Mouse (Mus musculus): ENCODE results near the gene Sap18b.
"Not testable (repeated sequence)": the region's sequence is repeated elsewhere in the genome, so short reads cannot be mapped to it uniquely, and the experiment has no call there.

Sap18b gene

GRCm38 (mm10) chr8:95825162-95825561 is at the start of gene Sap18b:
Sap18b (plus strand) TSS chr8:95825346.
- not testable (repeated sequence) for DNase-seq (ENCODE audit: low read depth)

DNA sequence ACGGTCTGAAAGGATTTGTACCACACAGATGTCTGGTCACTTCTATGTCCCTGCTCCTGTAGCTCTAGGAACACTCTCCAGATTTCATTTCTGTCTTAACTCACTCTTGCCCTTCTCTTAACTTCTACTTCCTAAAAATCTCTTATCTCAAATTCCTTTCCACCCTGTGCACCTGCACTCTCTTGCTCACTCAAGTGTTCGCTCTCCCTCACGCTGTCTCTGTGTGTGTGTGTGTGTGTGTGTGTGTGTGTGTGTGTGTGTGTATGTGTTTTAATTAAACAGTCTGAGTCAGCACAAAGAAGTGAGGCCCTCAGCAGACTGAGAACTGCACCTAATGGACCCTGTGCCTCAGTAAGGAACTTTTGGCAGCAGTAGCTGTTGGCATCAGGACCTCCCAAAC is 44.1 kb upstream of the Sap18b start:
- no peak for DNase-seq (ENCODE audit: low read depth)

DNA sequence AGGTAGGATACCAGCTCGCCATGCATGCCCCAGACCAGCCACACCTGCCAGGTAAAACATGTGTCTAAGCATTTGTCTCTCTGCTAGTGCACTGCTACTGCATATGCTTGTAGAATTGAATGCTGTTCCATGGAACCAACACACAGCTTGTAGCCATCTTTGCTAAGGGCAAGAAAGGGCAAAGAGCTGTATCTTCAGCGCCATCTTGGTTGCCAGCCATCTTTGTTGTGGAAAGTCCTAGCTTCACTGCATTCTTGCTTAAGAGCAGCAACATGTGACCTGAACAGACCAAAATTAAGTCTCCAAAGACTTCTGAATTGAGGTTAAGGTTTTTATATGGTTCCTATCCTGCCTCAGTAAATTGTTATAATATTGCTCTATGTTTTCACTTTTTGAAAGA is 43.4 kb upstream of the Sap18b start:
- DNase-seq (ENCODE audit: low read depth): no peak

GRCm38 (mm10) chr8:95782628-95783027 is 42.5 kb upstream of the Sap18b start:
- no peak for DNase-seq (ENCODE audit: low read depth)

GRCm38 (mm10) chr8:95785591-95785990 is 39.6 kb upstream of the Sap18b start:
- DNase-seq (ENCODE audit: low read depth): no peak

DNA sequence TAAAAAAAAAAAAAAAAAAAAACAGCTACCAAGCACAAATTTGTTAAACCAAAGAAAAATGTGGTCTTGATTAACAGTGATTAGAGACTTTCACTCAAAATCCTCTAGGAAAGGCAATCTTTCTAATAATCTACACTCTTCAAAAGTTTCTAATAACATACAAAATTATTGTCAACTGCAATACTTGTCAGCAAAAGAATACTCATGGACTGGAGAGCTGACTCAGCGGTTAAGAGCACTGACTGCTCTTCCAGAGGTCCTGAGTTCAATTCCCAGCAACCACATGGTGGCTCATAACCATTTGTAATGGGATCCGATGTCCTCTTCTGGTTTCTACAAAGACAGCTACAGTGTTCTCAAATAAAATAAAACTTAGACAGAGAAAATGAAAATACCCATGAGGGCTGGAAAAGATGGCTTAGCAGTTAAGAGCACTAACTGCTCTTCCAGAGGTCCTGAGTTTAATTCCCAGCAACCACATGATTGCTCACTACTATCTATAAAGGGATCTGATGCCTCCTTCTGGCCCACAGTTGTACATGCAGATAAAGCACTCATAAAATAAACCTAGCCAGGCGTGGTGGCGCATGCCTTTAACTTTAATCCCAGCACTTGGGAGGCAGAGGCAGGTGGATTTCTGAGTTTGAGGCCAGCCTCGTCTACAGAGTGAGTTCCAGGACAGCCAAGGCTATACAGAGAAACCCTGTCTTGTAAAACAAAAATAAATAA is 29.6 kb upstream of the Sap18b start:
- DNase-seq (ENCODE audit: low read depth): not testable (repeated sequence)

- DNase-seq (ENCODE audit: low read depth): no peak
Measured at GRCm38 (mm10) chr8:95799117-95799516, 26.0 kb upstream of the Sap18b start.

DNA sequence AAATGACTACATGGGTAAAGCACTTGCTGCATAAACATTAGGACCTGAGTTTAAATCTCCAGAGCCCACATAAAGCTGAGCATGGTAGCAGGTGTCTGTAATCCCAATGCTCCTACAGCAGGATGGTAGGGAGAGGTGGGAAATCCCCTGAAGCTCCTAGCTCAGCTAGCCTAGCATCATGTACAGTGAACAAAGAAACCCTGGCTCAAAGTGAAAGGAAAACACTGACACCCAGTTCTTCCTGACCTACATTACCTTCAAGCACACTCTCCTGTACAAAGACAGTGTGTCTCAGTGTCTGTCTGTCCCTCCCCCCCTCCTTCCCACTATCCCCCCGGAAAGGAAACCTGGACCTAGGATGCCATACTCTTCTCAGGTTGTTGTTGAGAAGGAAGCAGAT is 25.3 kb upstream of the Sap18b start:
- DNase-seq (ENCODE audit: low read depth): no peak

DNA sequence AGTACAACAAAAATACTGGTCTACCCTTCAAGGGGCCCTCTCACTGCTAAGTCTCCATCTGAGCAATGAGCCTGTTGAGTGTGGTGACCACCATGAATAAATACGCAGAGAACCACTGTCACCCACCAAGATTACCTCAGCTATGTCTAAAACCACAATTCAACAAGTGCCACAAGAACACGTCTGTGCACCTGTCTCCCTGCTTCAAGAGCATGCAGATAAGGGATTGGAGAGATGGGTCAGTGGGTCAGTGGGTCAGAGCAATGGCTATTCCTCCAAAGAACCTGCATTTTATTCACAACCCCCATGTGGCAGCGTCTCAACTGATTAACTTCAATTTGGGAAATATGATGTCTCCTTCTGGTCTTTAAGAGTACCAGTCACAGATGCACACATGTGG is 24.8 kb upstream of the Sap18b start:
- no peak for DNase-seq (ENCODE audit: low read depth)

DNA sequence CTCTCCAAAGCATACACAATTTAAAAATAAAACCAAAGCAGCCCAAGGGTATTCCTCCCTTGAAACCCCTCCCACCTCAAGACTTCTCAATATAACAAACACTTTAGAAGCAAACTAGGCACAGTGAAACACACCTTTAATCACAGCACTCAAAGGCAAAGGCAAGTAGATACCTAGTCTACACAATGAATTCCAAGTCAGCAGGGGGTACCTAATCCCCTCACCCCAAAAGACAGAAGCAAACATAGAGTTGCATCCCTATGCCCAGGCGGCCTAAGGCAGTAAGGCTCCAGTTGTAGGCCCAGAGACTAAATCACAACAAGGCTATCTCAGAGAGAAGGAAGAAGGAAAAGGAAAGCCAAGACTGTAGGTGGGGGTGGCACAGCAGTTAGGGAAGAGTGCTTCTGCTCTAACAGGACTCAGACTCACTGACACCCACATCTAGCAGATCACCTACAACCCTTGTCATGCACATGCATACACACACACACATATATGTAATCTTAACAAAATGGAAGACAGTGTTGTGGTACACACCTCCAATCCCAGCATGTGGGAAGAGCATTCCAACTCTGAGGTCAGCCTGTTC is 23.6 kb upstream of the Sap18b start:
- DNase-seq (ENCODE audit: low read depth): no peak

GRCm38 (mm10) chr8:95802231-95802630 is 22.9 kb upstream of the Sap18b start:
- DNase-seq (ENCODE audit: low read depth): no peak

DNA sequence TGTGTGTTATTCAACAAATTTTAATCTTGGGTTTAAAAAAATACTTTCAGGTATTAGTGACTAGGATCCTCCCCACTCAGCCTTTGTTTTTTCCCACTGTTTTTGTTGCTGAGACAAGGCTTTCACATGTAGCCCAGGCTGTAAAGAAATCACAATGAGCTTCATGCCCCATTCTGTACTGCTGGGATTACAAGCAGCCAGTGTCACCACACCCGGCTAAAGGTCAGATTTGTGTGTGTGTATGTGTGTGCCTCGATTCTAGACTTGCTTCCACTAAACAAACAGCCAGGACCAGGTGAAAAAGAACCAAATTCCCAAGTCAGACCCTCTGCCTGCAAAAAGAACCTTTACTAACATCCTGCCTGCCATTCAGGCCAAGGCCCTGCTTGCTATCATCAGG is 19.7 kb upstream of the Sap18b start:
- no peak for DNase-seq (ENCODE audit: low read depth)

- no peak for DNase-seq (ENCODE audit: low read depth)
Measured at GRCm38 (mm10) chr8:95806461-95807191, 18.5 kb upstream of the Sap18b start.

DNA sequence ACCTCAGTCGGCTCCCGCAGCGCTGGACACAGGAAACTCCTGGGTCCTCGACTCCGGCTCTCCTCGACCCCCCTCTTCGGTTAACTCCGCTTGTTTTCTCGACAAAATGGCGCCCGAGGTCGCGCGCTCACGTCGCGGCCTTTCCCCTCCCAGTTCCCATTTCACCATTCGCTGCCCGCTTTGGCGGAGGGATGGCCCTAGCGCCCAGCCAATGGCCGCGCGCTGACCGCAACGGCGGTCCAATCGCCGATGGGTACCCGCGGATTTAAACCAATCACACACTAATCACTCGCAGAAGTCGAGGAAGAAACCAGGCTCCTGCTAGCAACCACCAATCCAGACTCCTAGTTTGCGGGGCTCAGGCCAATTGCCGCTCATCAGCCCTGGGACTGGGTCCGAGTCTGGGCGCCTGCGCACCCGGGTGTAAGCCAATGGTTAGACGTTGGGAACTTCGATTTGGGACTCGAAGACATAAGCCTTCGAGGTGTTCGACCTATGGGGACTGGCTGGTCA is 17.8 kb upstream of the Sap18b start, which contains the start of gene Cnot1:
Gene Cnot1, minus strand, starts transcription at position 134 of the 513 bp plus-strand sequence.
- peak; percentile 93 for DNase-seq (ENCODE audit: low read depth)

GRCm38 (mm10) chr8:95807861-95808260 is 17.3 kb upstream of the Sap18b start:
- peak; percentile 95 for DNase-seq (ENCODE audit: low read depth)

GRCm38 (mm10) chr8:95808631-95809030 is 16.5 kb upstream of the Sap18b start:
- no peak for DNase-seq (ENCODE audit: low read depth)

GRCm38 (mm10) chr8:95809116-95809515 is 16.0 kb upstream of the Sap18b start:
- DNase-seq (ENCODE audit: low read depth): no peak

DNA sequence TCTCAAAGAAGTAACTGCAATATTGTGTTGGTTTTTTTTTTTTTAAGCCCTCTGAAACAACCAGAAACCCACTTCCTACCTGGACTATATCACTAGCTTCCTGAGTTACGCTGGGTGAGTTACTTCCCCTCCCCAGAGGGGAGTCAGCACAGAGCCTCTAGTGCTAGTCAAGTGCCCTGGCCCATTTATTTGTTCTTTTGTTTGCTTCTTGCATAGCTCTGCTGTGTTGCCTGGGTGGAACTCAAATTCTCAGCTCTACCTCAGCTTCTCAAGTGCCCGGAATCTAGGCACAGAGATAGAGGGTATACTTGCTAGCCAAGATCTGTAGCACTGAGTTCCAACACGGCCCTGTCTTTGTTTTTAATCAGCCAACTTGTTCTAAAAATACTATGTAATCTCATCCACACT is 15.0 kb upstream of the Sap18b start:
- DNase-seq (ENCODE audit: low read depth): no peak

DNA sequence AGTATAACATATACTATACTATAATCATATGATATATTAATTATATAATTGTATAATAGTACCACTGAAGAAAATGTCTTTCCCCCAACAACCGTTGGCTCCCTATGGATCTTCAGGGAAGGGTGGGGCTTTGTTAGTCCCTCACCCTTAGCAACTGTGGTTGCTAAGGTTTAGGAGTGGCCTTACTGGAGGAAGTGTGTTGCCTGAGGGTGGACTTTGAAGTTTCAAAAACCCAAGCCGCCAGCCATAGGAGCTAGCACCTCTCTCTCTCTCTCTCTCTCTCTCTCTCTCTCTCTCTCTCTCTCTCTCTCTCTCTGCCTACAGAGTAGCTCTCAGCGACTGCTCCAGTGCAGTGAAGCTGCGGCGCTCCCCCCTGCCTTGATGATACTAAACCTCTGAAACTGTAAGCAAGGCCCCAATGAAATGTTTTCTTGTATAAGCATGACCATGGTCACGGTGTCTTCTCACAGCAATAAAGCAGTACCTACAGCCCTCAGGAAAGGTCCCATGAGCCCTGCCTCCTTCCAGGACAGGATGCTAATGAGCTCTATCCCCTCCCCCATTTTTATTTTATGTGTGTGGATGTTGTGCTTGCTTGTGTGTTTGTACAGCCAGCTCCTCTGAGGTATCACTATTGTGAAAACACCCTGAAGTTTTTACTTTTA is 9.0 kb upstream of the Sap18b start:
- DNase-seq (ENCODE audit: low read depth): no peak

- DNase-seq (ENCODE audit: low read depth): no peak
Measured at GRCm38 (mm10) chr8:95817597-95817996, 7.5 kb upstream of the Sap18b start.

DNA sequence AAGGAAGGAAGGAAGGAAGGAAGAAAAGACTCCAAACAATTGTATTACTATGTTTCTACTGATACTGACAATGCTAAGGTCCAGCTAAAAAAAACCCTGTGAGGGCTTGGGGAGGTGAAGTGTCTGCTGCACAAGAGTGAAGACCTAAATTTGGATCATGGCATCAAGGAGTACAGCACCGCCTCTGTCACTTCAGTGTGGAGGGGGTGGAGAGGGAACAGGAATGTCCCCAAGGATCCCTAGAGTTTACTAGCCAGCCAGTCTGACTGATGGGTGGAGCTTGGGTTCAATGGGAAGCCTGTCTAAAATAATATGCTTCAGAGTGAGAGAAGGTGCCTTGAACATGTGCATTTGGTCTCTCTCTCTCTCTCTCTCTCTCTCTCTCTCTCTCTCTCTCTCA is 6.9 kb upstream of the Sap18b start:
- no peak for DNase-seq (ENCODE audit: low read depth)

DNA sequence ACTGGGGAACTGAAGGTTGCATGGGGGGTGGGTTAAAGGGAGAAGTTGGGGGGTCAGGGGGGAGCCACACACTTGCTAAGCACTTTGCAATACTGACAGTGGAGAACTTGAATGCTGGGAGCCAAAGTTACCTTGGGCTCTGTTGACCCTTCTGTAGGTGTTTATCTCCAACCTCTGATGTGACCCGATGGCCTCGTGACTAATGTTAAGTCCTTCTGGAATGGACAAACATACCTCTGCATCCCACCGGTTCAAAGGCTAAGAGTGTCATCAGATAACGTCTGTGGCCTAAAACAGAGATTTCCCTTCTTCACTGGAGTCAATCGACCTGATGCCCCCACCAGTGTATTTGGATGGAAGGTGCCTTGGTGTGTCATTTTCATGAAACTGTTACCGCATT is 3.9 kb upstream of the Sap18b start:
- DNase-seq (ENCODE audit: low read depth): no peak
